Mouse (Mus musculus): Measurements from ENCODE around the gene Ppm1d. TPM values are rescaled to one million over a fixed set of nuclear protein-coding genes. Genes with fewer than 3 reads are reported as not detected.

Ppm1d gene
- 29.0 TPM for polyA plus RNA-seq (2017; shearing (Covaris generic))

DNA sequence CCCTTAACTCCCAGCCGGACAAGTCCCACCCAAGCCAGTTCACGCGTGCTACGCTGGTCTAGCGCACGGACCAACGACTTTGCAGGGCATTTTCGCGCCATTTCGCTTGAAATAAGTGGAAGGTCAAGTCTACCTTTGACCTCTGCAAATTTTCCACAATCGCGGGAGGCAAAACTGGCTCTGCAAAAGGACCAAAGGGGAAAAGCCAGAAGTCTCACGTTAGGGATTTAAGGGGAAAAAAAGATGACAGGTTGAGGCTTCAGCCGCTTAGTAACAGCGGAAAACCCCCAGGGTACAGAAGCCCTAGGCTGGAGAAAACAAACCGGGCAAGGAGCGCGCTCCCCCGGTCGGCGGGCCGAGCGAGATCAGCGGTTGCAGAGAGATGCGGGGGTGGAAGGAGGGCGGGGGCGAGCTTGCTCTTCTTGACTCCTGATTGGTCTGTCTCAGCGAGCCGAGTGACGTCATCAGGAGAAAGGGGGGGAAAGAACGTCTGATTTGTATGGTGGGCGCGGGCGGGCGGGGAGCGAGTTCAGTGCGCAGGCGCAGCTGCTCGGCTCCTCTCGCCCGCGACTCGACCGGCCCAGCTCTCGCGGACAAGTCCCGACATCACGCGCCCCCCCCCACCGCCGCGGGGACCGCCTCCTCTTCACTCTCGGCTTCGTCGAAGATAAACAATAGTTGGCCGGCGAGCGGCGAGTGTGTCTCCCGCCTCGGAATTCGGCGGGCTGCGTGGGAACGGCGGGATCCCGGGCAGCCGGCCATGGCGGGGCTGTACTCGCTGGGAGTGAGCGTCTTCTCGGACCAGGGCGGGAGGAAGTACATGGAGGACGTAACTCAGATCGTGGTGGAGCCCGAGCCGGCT lies at the start of gene Ppm1d:
Ppm1d (plus strand) TSS at position 532 of the 862 bp plus-strand sequence.

GRCm38 (mm10) chr11:85352539-85353380 lies 41.7 kb downstream of the Ppm1d start, which contains the start of gene Bcas3:
Bcas3 (plus strand) TSS chr11:85353167.

Other genes starting within 250 kb of the Ppm1d start
- gene Usp32, start 171.1 kb upstream of the Ppm1d start, polyA plus RNA-seq (2017; shearing (Covaris generic)): 15.2 TPM
- not detected for gene 1700125H20Rik, start 140.8 kb upstream of the Ppm1d start, polyA plus RNA-seq (2017; shearing (Covaris generic))
- gene Appbp2, start 76.1 kb upstream of the Ppm1d start, polyA plus RNA-seq (2017; shearing (Covaris generic)): 27.2 TPM
- gene Bcas3, start 41.9 kb downstream of the Ppm1d start, polyA plus RNA-seq (2017; shearing (Covaris generic)): 59.0 TPM

Data from CD4-positive, CD25-positive, alpha-beta regulatory T cell (primary cell).